Mouse (Mus musculus): ENCODE results near the gene H2al1e. TPM values are rescaled to one million over a fixed set of nuclear protein-coding genes. Genes with fewer than 3 reads are reported as not detected.
"Not testable (repeated sequence)": the region's sequence is repeated elsewhere in the genome, so short reads cannot be mapped to it uniquely, and the experiment has no call there.

Gene H2al1e
- not detected in 2 replicates for polyA plus RNA-seq (2014; fragmentation: Nextera tagmentation; extraction: Ambion mirVana)

GRCm38 (mm10) chrX:11311634-11312033, at the start of gene H2al1e:
Gene H2al1e (plus strand): TSS chrX:11311934.
- H3K4me1 ChIP-seq (ENCODE audit: control insufficient read depth, insufficient read depth, low read length); H3K9ac ChIP-seq (ENCODE audit: low read depth, low read length); ATAC-seq (replicated peaks; ENCODE audit: insufficient number of reproducible peaks, low FRiP score, low TSS enrichment); H3K27me3 ChIP-seq (ENCODE audit: control insufficient read depth, insufficient read depth, low read length); H3K4me2 ChIP-seq; H3K36me3 ChIP-seq (ENCODE audit: control insufficient read depth, insufficient read depth, low read length); H3K4me3 ChIP-seq (ENCODE audit: low read depth, low read length); H3K9me3 ChIP-seq (replicated peaks; ENCODE audit: control insufficient read depth, low read length); H3K27ac ChIP-seq (ENCODE audit: low read depth, low read length): not testable (repeated sequence)
- WGBS (ENCODE audit: insufficient replicate concordance), result no CpG with 5 or more reads among the region's 3 CpGs

GRCm38 (mm10) chrX:11264918-11265317, 46.8 kb upstream of the H2al1e start:
- ATAC-seq (replicated peaks; ENCODE audit: insufficient number of reproducible peaks, low FRiP score, low TSS enrichment), result no peak
- H3K27ac ChIP-seq (ENCODE audit: low read depth, low read length), result no peak overlapping the region
- WGBS (ENCODE audit: insufficient replicate concordance), result 68% methylated on average over 8 of the region's 8 CpGs

GRCm38 (mm10) chrX:11267791-11268190, 43.9 kb upstream of the H2al1e start:
- no peaks in the 10 kb centered on the region for H3K36me3 ChIP-seq (ENCODE audit: control insufficient read depth, insufficient read depth, low read length)
- ATAC-seq (replicated peaks; ENCODE audit: insufficient number of reproducible peaks, low FRiP score, low TSS enrichment), result no peak
- no peak overlapping the region for H3K4me2 ChIP-seq
- H3K27me3 ChIP-seq (ENCODE audit: control insufficient read depth, insufficient read depth, low read length), result no peaks in the 10 kb centered on the region
- WGBS (ENCODE audit: insufficient replicate concordance), result 58% methylated on average over 7 of the region's 7 CpGs
- H3K4me3 ChIP-seq (ENCODE audit: low read depth, low read length), result no peak overlapping the region
- no peak overlapping the region for H3K9ac ChIP-seq (ENCODE audit: low read depth, low read length)
- H3K9me3 ChIP-seq (replicated peaks; ENCODE audit: control insufficient read depth, low read length), result no peaks in the 10 kb centered on the region
- H3K27ac ChIP-seq (ENCODE audit: low read depth, low read length), result no peak overlapping the region
- H3K4me1 ChIP-seq (ENCODE audit: control insufficient read depth, insufficient read depth, low read length), result no peaks in the 10 kb centered on the region

More at GRCm38 (mm10) chrX:11264918-11265317, 46.8 kb upstream of the H2al1e start:
- no peak overlapping the region for H3K4me2 ChIP-seq
- no peaks in the 10 kb centered on the region for H3K4me1 ChIP-seq (ENCODE audit: control insufficient read depth, insufficient read depth, low read length)
- no peaks in the 10 kb centered on the region for H3K36me3 ChIP-seq (ENCODE audit: control insufficient read depth, insufficient read depth, low read length)
- no peaks in the 10 kb centered on the region for H3K27me3 ChIP-seq (ENCODE audit: control insufficient read depth, insufficient read depth, low read length)
- H3K9ac ChIP-seq (ENCODE audit: low read depth, low read length), result no peak overlapping the region
- H3K4me3 ChIP-seq (ENCODE audit: low read depth, low read length), result no peak overlapping the region
- no peaks in the 10 kb centered on the region for H3K9me3 ChIP-seq (replicated peaks; ENCODE audit: control insufficient read depth, low read length)

- no peak overlapping the region for H3K27ac ChIP-seq (ENCODE audit: low read depth, low read length)
- 82% methylated on average over 3 of the region's 3 CpGs for WGBS (ENCODE audit: insufficient replicate concordance)
- ATAC-seq (replicated peaks; ENCODE audit: insufficient number of reproducible peaks, low FRiP score, low TSS enrichment), result no peak
- no peaks in the 10 kb centered on the region for H3K9me3 ChIP-seq (replicated peaks; ENCODE audit: control insufficient read depth, low read length)
- H3K4me1 ChIP-seq (ENCODE audit: control insufficient read depth, insufficient read depth, low read length), result no peaks in the 10 kb centered on the region
- no peak overlapping the region for H3K4me2 ChIP-seq
- H3K9ac ChIP-seq (ENCODE audit: low read depth, low read length), result no peak overlapping the region
- no peaks in the 10 kb centered on the region for H3K27me3 ChIP-seq (ENCODE audit: control insufficient read depth, insufficient read depth, low read length)
- no peaks in the 10 kb centered on the region for H3K36me3 ChIP-seq (ENCODE audit: control insufficient read depth, insufficient read depth, low read length)
- no peak overlapping the region for H3K4me3 ChIP-seq (ENCODE audit: low read depth, low read length)
Observed at GRCm38 (mm10) chrX:11269074-11269473, 42.7 kb upstream of the H2al1e start.

- ATAC-seq (replicated peaks; ENCODE audit: insufficient number of reproducible peaks, low FRiP score, low TSS enrichment), result no peak
- 72% methylated on average over 3 of the region's 3 CpGs for WGBS (ENCODE audit: insufficient replicate concordance)
Observed at GRCm38 (mm10) chrX:11273190-11273589, 38.5 kb upstream of the H2al1e start.

GRCm38 (mm10) chrX:11277083-11277482, 34.7 kb upstream of the H2al1e start:
- Histone ChIP-seq H3K9me3 (replicated peaks; ENCODE audit: control insufficient read depth, low read length) (no peaks in the 10 kb centered on the region), H3K4me3 (ENCODE audit: low read depth, low read length) (no peak overlapping the region), H3K27ac (ENCODE audit: low read depth, low read length) (no peak overlapping the region), H3K4me1 (ENCODE audit: control insufficient read depth, insufficient read depth, low read length) (no peaks in the 10 kb centered on the region), H3K27me3 (ENCODE audit: control insufficient read depth, insufficient read depth, low read length) (no peaks in the 10 kb centered on the region), H3K9ac (ENCODE audit: low read depth, low read length) (no peak overlapping the region), H3K4me2 (no peak overlapping the region), H3K36me3 (ENCODE audit: control insufficient read depth, insufficient read depth, low read length) (no peaks in the 10 kb centered on the region)
- ATAC-seq (replicated peaks; ENCODE audit: insufficient number of reproducible peaks, low FRiP score, low TSS enrichment), result no peak
- 68% methylated on average over 6 of the region's 6 CpGs for WGBS (ENCODE audit: insufficient replicate concordance)

More at GRCm38 (mm10) chrX:11273190-11273589, 38.5 kb upstream of the H2al1e start:
- H3K4me3 ChIP-seq (ENCODE audit: low read depth, low read length), result no peak overlapping the region
- no peak overlapping the region for H3K4me2 ChIP-seq
- no peak overlapping the region for H3K9ac ChIP-seq (ENCODE audit: low read depth, low read length)
- no peaks in the 10 kb centered on the region for H3K4me1 ChIP-seq (ENCODE audit: control insufficient read depth, insufficient read depth, low read length)
- H3K27ac ChIP-seq (ENCODE audit: low read depth, low read length), result no peak overlapping the region
- H3K27me3 ChIP-seq (ENCODE audit: control insufficient read depth, insufficient read depth, low read length), result no peaks in the 10 kb centered on the region
- H3K36me3 ChIP-seq (ENCODE audit: control insufficient read depth, insufficient read depth, low read length), result no peaks in the 10 kb centered on the region
- H3K9me3 ChIP-seq (replicated peaks; ENCODE audit: control insufficient read depth, low read length), result no peaks in the 10 kb centered on the region

- Histone ChIP-seq H3K27ac (ENCODE audit: low read depth, low read length) (no peak overlapping the region), H3K4me2 (no peak overlapping the region), H3K4me3 (ENCODE audit: low read depth, low read length) (no peak overlapping the region), H3K9ac (ENCODE audit: low read depth, low read length) (no peak overlapping the region), H3K9me3 (replicated peaks; ENCODE audit: control insufficient read depth, low read length) (no peaks in the 10 kb centered on the region), H3K27me3 (ENCODE audit: control insufficient read depth, insufficient read depth, low read length) (0 out of 2 replicates have a peak, but pooled peaks cover 2% of the 10 kb centered on the region), H3K4me1 (ENCODE audit: control insufficient read depth, insufficient read depth, low read length) (no peaks in the 10 kb centered on the region), H3K36me3 (ENCODE audit: control insufficient read depth, insufficient read depth, low read length) (no peaks in the 10 kb centered on the region)
- no peak for ATAC-seq (replicated peaks; ENCODE audit: insufficient number of reproducible peaks, low FRiP score, low TSS enrichment)
- 60% methylated on average over 2 of the region's 2 CpGs for WGBS (ENCODE audit: insufficient replicate concordance)
Observed at GRCm38 (mm10) chrX:11280741-11281140, 31.0 kb upstream of the H2al1e start.

- Histone ChIP-seq H3K36me3 (ENCODE audit: control insufficient read depth, insufficient read depth, low read length) (no peaks in the 10 kb centered on the region), H3K9ac (ENCODE audit: low read depth, low read length) (no peak overlapping the region), H3K4me3 (ENCODE audit: low read depth, low read length) (no peak overlapping the region), H3K9me3 (replicated peaks; ENCODE audit: control insufficient read depth, low read length) (no peaks in the 10 kb centered on the region), H3K27me3 (ENCODE audit: control insufficient read depth, insufficient read depth, low read length) (peaks cover 5% of the 10 kb centered on the region; the same call in 1 of the 2 replicates), H3K27ac (ENCODE audit: low read depth, low read length) (no peak overlapping the region), H3K4me2 (no peak overlapping the region), H3K4me1 (ENCODE audit: control insufficient read depth, insufficient read depth, low read length) (no peaks in the 10 kb centered on the region)
- 48% methylated on average over 14 of the region's 14 CpGs for WGBS (ENCODE audit: insufficient replicate concordance)
- ATAC-seq (replicated peaks; ENCODE audit: insufficient number of reproducible peaks, low FRiP score, low TSS enrichment), result no peak
Observed at GRCm38 (mm10) chrX:11288306-11288882, 23.3 kb upstream of the H2al1e start.

- Histone ChIP-seq H3K36me3 (ENCODE audit: control insufficient read depth, insufficient read depth, low read length) (no peaks in the 10 kb centered on the region), H3K9ac (ENCODE audit: low read depth, low read length) (no peak overlapping the region), H3K4me2 (no peak overlapping the region), H3K27me3 (ENCODE audit: control insufficient read depth, insufficient read depth, low read length) (peaks cover 5% of the 10 kb centered on the region; the same call in 1 of the 2 replicates), H3K4me3 (ENCODE audit: low read depth, low read length) (no peak overlapping the region), H3K4me1 (ENCODE audit: control insufficient read depth, insufficient read depth, low read length) (no peaks in the 10 kb centered on the region), H3K27ac (ENCODE audit: low read depth, low read length) (no peak overlapping the region), H3K9me3 (replicated peaks; ENCODE audit: control insufficient read depth, low read length) (no peaks in the 10 kb centered on the region)
- no peak for ATAC-seq (replicated peaks; ENCODE audit: insufficient number of reproducible peaks, low FRiP score, low TSS enrichment)
- WGBS (ENCODE audit: insufficient replicate concordance), result 55% methylated on average over 4 of the region's 4 CpGs
Observed at GRCm38 (mm10) chrX:11289244-11289643, 22.5 kb upstream of the H2al1e start.

All from heart, embryonic 11.5 days (tissue).